Mouse (Mus musculus): ENCODE data around the gene Ovol2. TPM values are rescaled to one million over a fixed set of nuclear protein-coding genes. Genes with fewer than 3 reads are reported as not detected.
A peak's percentile ranks its signal among the peaks of the same experiment; 100 is the strongest.

Ovol2 gene
- total and polyA plus RNA-seq, 2 experiments from 2014 or later, result 0.23 TPM; not detected in 1

GRCm38 (mm10) chr2:144337701-144338100, 5.8 kb upstream of the Ovol2 start:
- 69% methylated on average over 8 of the region's 8 CpGs for WGBS
- H3K4me2 ChIP-seq (ENCODE audit: low read depth), result no peak overlapping the region
- H3K27me3 ChIP-seq (ENCODE audit: insufficient read depth, low read length), result peaks cover 28% of the 10 kb centered on the region
- ATAC-seq, result no peak
- no peak for DNase-seq
- H3K4me3 ChIP-seq (ENCODE audit: low read depth, low read length), result no peak overlapping the region
- H3K9me3 ChIP-seq (ENCODE audit: low read length), result no peaks in the 10 kb centered on the region
- no peak overlapping the region for H3K9ac ChIP-seq
- no peak for TF ChIP-seq CTCF (IDR thresholded peaks at IDR 0.05; ENCODE audit: low read depth)
- H3K27ac ChIP-seq (ENCODE audit: low read depth, low read length), result no peak overlapping the region
- no peaks in the 10 kb centered on the region for H3K36me3 ChIP-seq (ENCODE audit: insufficient read depth)
- peaks cover 4% of the 10 kb centered on the region for H3K4me1 ChIP-seq (ENCODE audit: insufficient read depth)

- TF ChIP-seq CTCF (IDR thresholded peaks at IDR 0.05; ENCODE audit: low read depth), result no peak
- Histone ChIP-seq H3K4me1 (ENCODE audit: insufficient read depth) (peaks cover 4% of the 10 kb centered on the region), H3K9me3 (ENCODE audit: low read length) (no peaks in the 10 kb centered on the region), H3K27me3 (ENCODE audit: insufficient read depth, low read length) (peaks cover 33% of the 10 kb centered on the region), H3K27ac (ENCODE audit: low read depth, low read length) (no peak overlapping the region), H3K4me3 (ENCODE audit: low read depth, low read length) (no peak overlapping the region), H3K36me3 (ENCODE audit: insufficient read depth) (no peaks in the 10 kb centered on the region), H3K4me2 (ENCODE audit: low read depth) (no peak overlapping the region), H3K9ac (no peak overlapping the region)
- 72% methylated on average over 3 of the region's 3 CpGs for WGBS
- no peak for DNase-seq
- no peak for ATAC-seq
These were observed 5.3 kb upstream of the Ovol2 start for GRCm38 (mm10) chr2:144337230-144337629.

GRCm38 (mm10) chr2:144333138-144333842, 1.3 kb upstream of the Ovol2 start:
- ATAC-seq, result peak; percentile 32; the same call in 1 of the 2 replicates
- Histone ChIP-seq H3K9me3 (ENCODE audit: low read length) (no peaks in the 10 kb centered on the region), H3K27me3 (ENCODE audit: insufficient read depth, low read length) (peaks cover 71% of the 10 kb centered on the region), H3K36me3 (ENCODE audit: insufficient read depth) (no peaks in the 10 kb centered on the region), H3K9ac (no peak overlapping the region), H3K4me2 (ENCODE audit: low read depth) (peak overlapping the region; percentile 92), H3K4me3 (ENCODE audit: low read depth, low read length) (peak overlapping the region; percentile 26), H3K27ac (ENCODE audit: low read depth, low read length) (no peak overlapping the region), H3K4me1 (ENCODE audit: insufficient read depth) (peaks cover 13% of the 10 kb centered on the region)
- peak; percentile 61 for TF ChIP-seq CTCF (IDR thresholded peaks at IDR 0.05; ENCODE audit: low read depth)
- 6% methylated on average over 28 of the region's 28 CpGs for WGBS
- peak; percentile 59 for DNase-seq

GRCm38 (mm10) chr2:144332486-144332885, 540 bp upstream of the Ovol2 start:
- Histone ChIP-seq H3K9ac (no peak overlapping the region), H3K9me3 (ENCODE audit: low read length) (no peaks in the 10 kb centered on the region), H3K4me1 (ENCODE audit: insufficient read depth) (peaks cover 13% of the 10 kb centered on the region), H3K4me3 (ENCODE audit: low read depth, low read length) (peak overlapping the region; percentile 43), H3K27ac (ENCODE audit: low read depth, low read length) (no peak overlapping the region), H3K4me2 (ENCODE audit: low read depth) (peak overlapping the region; percentile 92), H3K27me3 (ENCODE audit: insufficient read depth, low read length) (peaks cover 77% of the 10 kb centered on the region), H3K36me3 (ENCODE audit: insufficient read depth) (no peaks in the 10 kb centered on the region)
- TF ChIP-seq CTCF (IDR thresholded peaks at IDR 0.05; ENCODE audit: low read depth), result no peak
- DNase-seq (peak; percentile 31), ATAC-seq (no peak)
- WGBS, result 6% methylated on average over 9 of the region's 9 CpGs

- Histone ChIP-seq H3K4me3 (ENCODE audit: low read depth, low read length) (peak overlapping the region; percentile 43), H3K27ac (ENCODE audit: low read depth, low read length) (no peak overlapping the region), H3K4me1 (ENCODE audit: insufficient read depth) (peaks cover 13% of the 10 kb centered on the region), H3K9ac (peak overlapping the region; percentile 28), H3K9me3 (ENCODE audit: low read length) (no peaks in the 10 kb centered on the region), H3K27me3 (ENCODE audit: insufficient read depth, low read length) (peaks cover 77% of the 10 kb centered on the region), H3K4me2 (ENCODE audit: low read depth) (peak overlapping the region; percentile 92), H3K36me3 (ENCODE audit: insufficient read depth) (no peaks in the 10 kb centered on the region)
- under 1% methylated on average over 21 of the region's 50 CpGs for WGBS
- no peak for TF ChIP-seq CTCF (IDR thresholded peaks at IDR 0.05; ENCODE audit: low read depth)
- ATAC-seq (peak; percentile 53; the same call in 1 of the 2 replicates), DNase-seq (no peak)
These were observed 980 bp downstream of the Ovol2 start for GRCm38 (mm10) chr2:144330960-144331371.

GRCm38 (mm10) chr2:144330352-144330959, 1.5 kb downstream of the Ovol2 start:
- ATAC-seq (peak; percentile 14; the same call in 1 of the 2 replicates), DNase-seq (no peak)
- Histone ChIP-seq H3K4me3 (ENCODE audit: low read depth, low read length) (peak overlapping the region; percentile 43), H3K9ac (peak overlapping the region; percentile 28; the same call in 1 of the 2 replicates), H3K4me1 (ENCODE audit: insufficient read depth) (peaks cover 13% of the 10 kb centered on the region), H3K27ac (ENCODE audit: low read depth, low read length) (no peak overlapping the region), H3K36me3 (ENCODE audit: insufficient read depth) (no peaks in the 10 kb centered on the region), H3K4me2 (ENCODE audit: low read depth) (peak overlapping the region; percentile 92), H3K27me3 (ENCODE audit: insufficient read depth, low read length) (peaks cover 72% of the 10 kb centered on the region), H3K9me3 (ENCODE audit: low read length) (no peaks in the 10 kb centered on the region)
- TF ChIP-seq CTCF (IDR thresholded peaks at IDR 0.05; ENCODE audit: low read depth), result no peak
- WGBS, result 1% methylated on average over 39 of the region's 41 CpGs

GRCm38 (mm10) chr2:144329937-144330336, 2.0 kb downstream of the Ovol2 start:
- DNase-seq (no peak), ATAC-seq (no peak)
- no peak overlapping the region for H3K9ac ChIP-seq
- no peak overlapping the region for H3K4me2 ChIP-seq (ENCODE audit: low read depth)
- no peak overlapping the region for H3K27ac ChIP-seq (ENCODE audit: low read depth, low read length)
- peaks cover 67% of the 10 kb centered on the region for H3K27me3 ChIP-seq (ENCODE audit: insufficient read depth, low read length)
- TF ChIP-seq CTCF (IDR thresholded peaks at IDR 0.05; ENCODE audit: low read depth), result no peak
- peaks cover 13% of the 10 kb centered on the region for H3K4me1 ChIP-seq (ENCODE audit: insufficient read depth)
- H3K4me3 ChIP-seq (ENCODE audit: low read depth, low read length), result no peak overlapping the region
- WGBS, result 7% methylated on average over 10 of the region's 10 CpGs
- no peaks in the 10 kb centered on the region for H3K36me3 ChIP-seq (ENCODE audit: insufficient read depth)
- no peaks in the 10 kb centered on the region for H3K9me3 ChIP-seq (ENCODE audit: low read length)
